Mouse (Mus musculus) layer of hippocampus, adult 11-12 months (tissue): ENCODE data around the gene Rps15a.

Experiments used
- DNase-seq: peaks from one replicate; pipeline ENCODE4 v3.0.0; 2022; ENCODE audit warnings: low spot score

The Rps15a gene

GRCm38 (mm10) chr7:118115877-118116568 lies at the start of gene Rps15a:
TSS of gene Rps15a (minus strand) at chr7:118116188.
- DNase-seq: peak; percentile 95

GRCm38 (mm10) chr7:118163006-118163405 lies 47.0 kb upstream of the Rps15a start:
- DNase-seq: no peak

GRCm38 (mm10) chr7:118160121-118160520 lies 44.1 kb upstream of the Rps15a start:
- peak; percentile 27 for DNase-seq

DNA sequence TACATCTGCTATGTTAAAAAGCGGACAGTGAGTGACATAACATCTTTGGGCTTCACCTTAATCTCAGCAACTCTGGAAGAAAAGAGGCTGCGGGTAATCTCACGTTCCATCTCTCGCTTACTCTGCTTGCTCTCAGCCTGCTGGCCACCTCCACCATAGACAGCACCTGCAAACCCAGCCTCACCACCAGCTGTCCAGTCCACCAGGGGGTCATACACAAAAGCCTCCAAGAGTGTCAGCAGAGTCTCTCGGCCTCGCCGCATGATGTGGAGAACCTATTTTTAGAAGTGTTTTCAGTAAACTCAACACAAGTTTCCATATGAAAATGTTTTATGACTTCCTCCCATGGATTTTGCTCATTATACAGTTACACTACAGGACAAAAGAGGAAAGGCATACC lies 40.5 kb upstream of the Rps15a start:
- no peak for DNase-seq

DNA sequence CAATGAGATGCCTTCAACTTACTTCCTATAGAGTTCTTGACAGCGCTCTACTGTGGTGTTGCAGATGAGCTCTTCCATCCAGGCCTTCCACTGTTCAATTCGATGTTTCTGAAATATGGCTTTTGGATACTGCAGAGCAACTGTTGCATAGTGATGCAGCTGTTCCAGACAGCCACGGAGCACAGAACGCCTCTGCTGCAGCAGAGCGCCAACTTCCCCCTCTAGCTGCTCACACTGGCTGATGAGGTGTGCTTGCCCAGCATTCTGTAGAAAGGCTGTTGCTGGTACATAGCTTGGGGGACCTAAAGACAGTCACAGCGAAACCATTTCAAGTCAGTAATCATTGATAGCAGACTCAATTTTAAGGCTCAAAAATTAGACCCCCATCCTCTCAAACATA lies 38.2 kb upstream of the Rps15a start:
- peak; percentile 14 for DNase-seq

GRCm38 (mm10) chr7:118143602-118144001 lies 27.6 kb upstream of the Rps15a start:
- DNase-seq: no peak

- DNase-seq: no peak
These were observed 27.1 kb upstream of the Rps15a start for GRCm38 (mm10) chr7:118143123-118143522.

DNA sequence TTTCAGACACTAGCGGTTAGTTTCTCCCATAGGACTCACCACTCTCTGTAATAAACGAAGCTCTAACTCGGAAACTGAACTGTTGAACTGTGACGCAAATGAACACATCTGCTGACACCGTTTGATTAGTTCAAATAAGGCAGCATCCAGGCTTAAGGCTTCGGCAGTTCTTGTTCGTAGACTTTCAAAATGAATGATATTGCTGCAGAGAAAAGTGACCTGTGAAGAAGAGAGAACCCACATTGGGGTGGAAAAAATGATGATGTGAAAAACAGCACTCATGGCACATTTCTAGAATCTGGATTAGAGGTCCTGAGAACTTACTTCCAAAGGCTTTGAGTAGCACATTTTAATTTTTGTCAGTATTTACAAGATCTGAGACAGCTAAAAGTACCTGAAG lies 25.3 kb upstream of the Rps15a start:
- no peak for DNase-seq

DNA sequence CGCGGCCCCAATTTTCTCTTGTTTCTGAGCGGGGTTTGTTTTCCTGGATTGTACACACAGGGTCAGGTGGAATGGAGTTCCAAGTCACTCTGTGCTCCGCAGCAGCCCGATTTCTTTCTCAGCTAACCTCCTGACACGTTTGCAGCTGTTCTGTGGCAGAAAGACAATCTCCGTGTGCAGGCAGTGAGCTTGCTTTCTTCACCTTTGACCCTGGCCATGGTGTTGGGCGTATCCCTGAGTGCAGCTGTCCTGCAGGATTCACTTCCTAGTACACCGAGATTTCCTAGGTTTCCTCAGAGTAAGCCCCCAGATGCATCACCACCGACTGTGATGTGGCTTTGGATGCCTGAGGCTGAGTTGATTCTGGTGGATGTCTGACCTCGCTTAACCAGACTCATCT lies 19.1 kb upstream of the Rps15a start:
- DNase-seq: no peak

DNA sequence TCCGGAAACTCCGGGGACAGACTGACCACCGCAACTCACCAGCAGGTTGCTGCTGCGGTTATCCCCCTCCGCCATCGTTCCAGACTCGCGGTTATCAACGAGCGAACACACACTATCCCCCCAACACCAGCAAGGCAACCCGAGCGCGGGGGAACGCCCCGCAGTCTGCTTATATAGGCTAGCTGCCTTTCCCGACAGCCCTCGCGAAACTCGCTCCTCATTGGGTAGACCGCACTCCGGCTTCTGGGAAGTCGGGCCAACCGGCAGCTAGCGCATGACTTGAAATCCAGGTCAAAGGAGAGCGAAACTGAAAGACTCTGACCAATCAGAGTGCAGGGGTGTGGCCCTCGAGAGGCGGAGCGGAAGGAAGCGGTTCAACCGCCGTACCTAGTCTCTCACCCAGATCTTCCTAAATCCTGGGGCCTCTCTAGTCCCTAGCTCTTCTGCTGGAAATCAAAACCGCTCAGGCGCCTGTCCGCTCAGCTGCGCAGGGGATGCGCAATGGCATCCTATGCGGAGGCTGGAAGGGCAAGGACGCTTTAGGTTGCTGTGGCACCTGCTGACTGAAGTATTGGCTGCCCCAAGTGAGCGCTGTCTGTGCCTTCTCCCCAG lies 13.5 kb upstream of the Rps15a start, which contains the start of gene Arl6ip1:
Gene Arl6ip1, minus strand, starts transcription at position 233 of the 612 bp plus-strand sequence.
- peak; percentile 97 for DNase-seq

- DNase-seq: no peak
These were observed 13.0 kb upstream of the Rps15a start for GRCm38 (mm10) chr7:118128925-118129429.

DNA sequence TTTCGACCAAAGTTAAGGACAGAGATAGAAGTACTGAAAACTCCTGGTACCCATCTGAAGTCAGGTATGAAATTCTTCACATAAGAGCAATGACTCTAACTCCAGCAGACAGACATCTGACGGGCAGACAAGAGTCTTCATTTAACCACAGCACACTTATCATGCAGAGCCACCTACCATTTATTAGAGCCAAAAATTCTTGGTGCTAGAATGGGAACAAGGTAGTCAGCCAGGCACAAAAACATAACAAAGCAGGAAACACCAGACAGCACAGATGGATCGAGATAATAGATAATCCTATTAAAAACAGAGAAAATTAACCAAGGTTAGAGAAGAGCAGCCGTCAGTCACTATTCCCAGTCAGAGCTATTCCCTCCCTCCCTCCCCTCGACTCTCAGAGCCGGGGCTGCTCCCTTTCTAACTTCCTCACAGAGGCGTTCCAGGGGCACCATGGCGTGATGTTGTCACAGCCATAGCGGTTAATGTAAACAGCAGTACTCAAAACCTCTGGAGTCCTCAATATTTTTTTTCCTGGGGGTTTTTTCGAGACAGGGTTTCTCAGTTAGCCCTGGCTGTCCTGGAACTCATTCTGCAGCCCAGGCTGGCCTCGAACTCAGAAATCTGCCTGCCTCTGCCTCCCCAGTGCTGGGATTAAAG lies 10.4 kb upstream of the Rps15a start:
- DNase-seq: no peak

GRCm38 (mm10) chr7:118125736-118126135 lies 9.7 kb upstream of the Rps15a start:
- DNase-seq: no peak

DNA sequence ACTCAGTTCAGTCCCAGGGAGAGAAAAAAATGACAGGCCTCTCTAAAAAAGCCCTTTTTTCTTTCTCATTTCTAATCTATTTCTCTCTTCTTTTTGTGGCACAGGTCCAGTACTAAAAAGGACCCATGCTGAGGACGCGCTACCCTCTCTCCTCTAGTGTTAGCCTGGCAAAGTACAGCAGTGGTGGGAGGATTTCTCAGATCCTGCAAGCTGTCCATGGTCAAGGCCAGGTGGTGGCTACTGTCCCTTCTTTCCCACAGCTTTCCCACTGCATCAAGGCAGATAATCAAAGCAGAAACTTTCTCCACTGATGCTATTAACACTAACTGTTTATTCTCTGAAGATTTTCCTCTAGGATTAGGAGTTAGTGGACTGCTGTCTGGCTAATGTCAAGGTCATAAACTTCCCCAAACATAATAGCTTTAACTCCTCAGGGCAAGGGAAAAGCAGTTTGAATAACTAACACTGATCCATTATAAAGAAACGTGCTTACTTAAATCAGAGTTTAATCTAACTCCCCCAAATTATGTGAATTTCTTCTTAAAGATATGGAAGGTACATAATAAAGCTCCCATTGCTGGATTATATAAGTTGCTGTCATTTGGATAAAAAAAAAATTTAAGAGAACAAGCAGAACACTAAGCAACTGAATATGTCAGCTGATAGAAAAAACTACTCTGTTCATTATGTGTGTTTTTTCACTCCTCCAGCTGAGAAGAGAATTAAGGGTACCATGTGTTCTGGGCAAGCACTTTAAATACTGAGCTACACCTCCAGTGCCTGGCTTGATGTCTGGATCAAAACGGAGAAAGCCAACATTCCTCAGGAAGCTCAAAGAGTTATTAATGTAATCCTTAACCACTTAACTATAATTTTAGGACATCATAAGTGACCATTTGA lies 7.8 kb upstream of the Rps15a start:
- DNase-seq: no peak

DNA sequence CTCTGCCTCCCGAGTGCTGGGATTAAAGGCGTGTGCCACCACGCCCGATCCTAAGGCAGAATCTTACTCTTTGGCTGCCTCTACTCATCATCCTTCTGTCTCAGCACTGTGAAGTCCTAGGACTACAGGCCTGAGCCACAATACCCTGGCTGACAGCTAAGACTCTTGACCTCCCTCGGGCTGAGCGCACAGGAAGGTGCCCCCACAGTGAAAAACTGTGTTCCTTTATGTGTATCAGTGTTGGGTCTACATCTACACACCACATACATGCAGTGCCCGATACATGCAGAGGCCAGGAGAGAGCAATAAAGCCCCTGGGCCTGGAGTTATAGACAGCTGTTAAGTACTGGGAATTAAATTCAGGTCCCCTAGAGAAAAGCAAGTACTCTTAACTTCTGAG lies 6.2 kb upstream of the Rps15a start:
- DNase-seq: no peak

DNA sequence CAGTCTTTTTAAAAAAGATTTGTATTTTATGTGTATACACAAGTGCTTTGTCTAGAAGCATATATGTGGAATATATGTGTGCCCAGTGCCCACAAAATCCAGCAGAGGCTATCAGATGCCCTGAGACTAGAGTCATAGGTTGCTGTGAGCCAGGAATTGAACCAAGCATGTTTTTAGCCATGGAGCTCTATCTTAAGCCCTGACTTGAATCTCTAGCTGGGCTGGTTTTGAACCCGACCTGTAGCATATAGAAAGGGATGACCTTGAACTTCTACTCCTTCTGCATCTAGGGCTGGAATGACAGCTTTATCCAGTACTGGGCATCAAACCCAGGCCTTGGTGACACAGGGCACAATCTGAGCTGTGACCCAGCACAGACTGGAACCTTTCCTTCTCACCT lies 4.7 kb upstream of the Rps15a start:
- DNase-seq: no peak

DNA sequence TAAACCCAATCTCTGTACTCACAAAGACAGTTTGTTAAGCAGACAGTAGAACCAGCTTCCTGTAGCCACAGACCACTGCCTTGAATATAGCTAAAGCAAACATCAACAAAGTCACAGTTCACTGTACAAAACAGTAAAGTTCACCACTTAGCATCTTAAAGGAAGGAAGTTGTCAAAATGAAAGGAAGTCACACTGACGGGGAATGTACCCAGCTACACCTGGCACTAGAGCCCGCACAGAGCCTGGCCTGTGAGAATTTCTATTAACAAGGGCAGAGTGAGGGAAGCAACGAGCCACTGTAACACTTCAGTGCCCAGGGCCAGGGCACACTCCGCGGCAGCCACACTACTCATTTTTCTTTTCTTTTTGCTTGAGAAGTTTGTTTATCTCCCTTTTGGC lies 4.0 kb upstream of the Rps15a start:
- DNase-seq: no peak

DNA sequence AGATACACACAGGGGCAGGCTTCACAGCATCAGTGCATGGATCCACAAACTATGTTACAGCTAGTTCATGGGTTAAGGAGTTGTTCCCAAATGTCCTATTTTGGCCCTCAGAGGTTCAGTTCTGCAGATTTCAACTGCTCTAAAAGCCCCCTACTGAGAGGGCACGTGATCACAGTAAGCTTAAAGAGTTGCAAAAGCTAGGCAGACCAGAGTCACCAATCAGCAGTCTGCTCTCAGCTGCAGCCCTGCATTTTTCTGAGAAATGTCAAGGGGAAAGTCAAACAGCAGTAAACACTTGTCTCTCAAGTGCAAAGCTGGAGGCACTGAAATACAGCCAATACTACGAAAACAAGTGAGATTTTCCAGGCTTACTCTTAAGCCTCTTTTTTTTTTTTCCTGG lies 3.2 kb upstream of the Rps15a start:
- no peak for DNase-seq

DNA sequence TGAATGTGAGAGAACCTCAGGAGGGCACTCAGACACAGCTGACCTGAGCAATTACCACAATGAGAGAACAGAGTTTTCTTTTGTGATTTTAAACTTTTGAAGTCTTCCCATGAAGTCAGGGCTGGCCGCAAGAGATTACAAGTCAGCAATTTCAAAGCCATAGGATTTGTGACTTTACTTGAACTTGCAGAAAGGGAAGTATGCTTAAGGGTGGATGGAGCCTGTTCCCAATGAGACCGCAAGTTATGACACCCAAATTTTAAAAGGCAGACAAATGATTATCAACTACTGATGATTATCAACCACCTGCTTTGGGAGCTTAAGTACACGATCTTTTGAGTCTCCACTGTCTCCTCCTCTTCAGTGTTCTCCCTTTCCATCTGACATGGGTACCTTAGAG lies 2.4 kb upstream of the Rps15a start:
- no peak for DNase-seq

GRCm38 (mm10) chr7:118117539-118118210 lies 1.7 kb upstream of the Rps15a start:
- no peak for DNase-seq

DNA sequence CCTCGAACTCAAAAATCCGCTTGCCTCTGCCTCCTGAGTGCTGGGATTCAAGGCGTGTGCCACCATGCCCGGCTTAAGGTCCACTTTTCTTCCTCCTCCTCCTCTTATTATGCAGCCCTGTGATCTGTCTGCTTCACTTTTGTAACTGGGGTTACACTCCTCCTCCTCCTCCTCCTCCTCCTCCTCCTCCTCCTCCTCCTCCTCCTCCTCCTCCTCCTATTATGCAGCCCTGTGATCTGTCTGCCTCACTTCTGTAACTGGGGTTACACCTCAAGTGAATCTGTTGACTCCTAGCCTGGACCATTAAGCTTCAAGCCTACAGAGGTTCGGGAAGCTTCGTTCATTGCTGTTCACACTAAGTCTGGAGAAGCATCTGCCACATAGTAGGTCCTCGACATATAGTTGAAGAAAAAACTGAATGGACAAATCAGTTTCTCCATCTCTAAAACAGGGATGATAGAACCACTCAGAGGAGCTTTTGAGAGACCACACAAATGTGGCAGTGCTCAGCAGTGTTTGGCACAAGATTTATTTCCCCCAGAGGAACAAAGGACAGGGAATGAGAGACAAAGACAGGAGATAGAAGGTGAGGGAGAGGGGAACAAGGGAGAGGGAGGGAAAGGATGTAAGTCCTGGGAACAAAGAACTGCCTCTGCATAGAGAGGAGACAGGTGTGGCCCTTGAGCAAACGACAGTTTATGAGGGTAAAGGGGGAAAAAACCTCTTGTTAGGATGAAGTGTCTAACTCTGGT lies 975 bp upstream of the Rps15a start:
- DNase-seq: no peak
